In genomic region chr1:165790461-165791210, GRCm38 (mm10) we compare ENCODE assay signal across 29 mouse cellular contexts. TPM values are rescaled to one million over a fixed set of nuclear protein-coding genes. Genes with fewer than 3 reads are reported as not detected.
A peak's percentile ranks its signal among the peaks of the same experiment; 100 is the strongest.
DNase-seq lines count a peak whose midpoint lies in the region; ATAC-seq and TF ChIP-seq lines count a peak whose summit lies in the region.
"Had no signal": no experiment of that assay in that cellular context is flagged by ENCODE, and none has a peak within 500 bp of the region (broad histone marks: within the 10 kb centered on the region; RNA-seq: fewer than 3 reads in every experiment).

No protein-coding gene starts in this region.

- no peaks in the 10 kb centered on the region for H3K9me3 ChIP-seq in limb, embryonic 12.5 days
- H3K9me3 ChIP-seq: embryonic facial prominence, embryonic 13.5 days; embryonic facial prominence, embryonic 15.5 days; forebrain, embryonic 10.5 days; forebrain, embryonic 12.5 days; G1E had no signal

- H3K27ac ChIP-seq in spleen, adult 2 months (ENCODE audit: insufficient read depth, low read length) = peak overlapping the region; percentile 93
- peak overlapping the region; percentile 45; the same call in 1 of the 2 replicates for H3K27ac ChIP-seq in limb, embryonic 12.5 days
- H3K27ac ChIP-seq: embryonic facial prominence, embryonic 13.5 days; embryonic facial prominence, embryonic 15.5 days; forebrain, embryonic 10.5 days; forebrain, embryonic 12.5 days had no signal

- no peak for TF ChIP-seq CTCF in spleen, adult 2 months (IDR thresholded peaks at IDR 0.05; ENCODE audit: extremely low read depth, insufficient read depth, insufficient read length, insufficient replicate concordance)

- no peak for ATAC-seq in CD4-positive, CD25-positive, alpha-beta regulatory T cell, adult 4 months
- no peak for ATAC-seq in limb, embryonic 12.5 days (ENCODE audit: insufficient number of reproducible peaks, insufficient read depth, low FRiP score, low TSS enrichment, low read depth)
- no peak for ATAC-seq in cerebellum, adult (ENCODE audit: insufficient number of reproducible peaks, low FRiP score, low TSS enrichment)
- ATAC-seq: forebrain, embryonic 14.5 days; forebrain, embryonic 16.5 days; Patski had no signal

- H3K9ac ChIP-seq in limb, embryonic 12.5 days (replicated peaks) = no peak overlapping the region
- H3K9ac ChIP-seq: embryonic facial prominence, embryonic 13.5 days; embryonic facial prominence, embryonic 15.5 days; forebrain, embryonic 12.5 days had no signal

- no peak overlapping the region for H3K4me2 ChIP-seq in limb, embryonic 12.5 days
- H3K4me2 ChIP-seq: embryonic facial prominence, embryonic 13.5 days; embryonic facial prominence, embryonic 15.5 days; forebrain, embryonic 12.5 days had no signal

- no peaks in the 10 kb centered on the region for H3K27me3 ChIP-seq in spleen, adult 2 months (ENCODE audit: control insufficient read depth, insufficient read depth, low read length)
- peaks cover 9% of the 10 kb centered on the region for H3K27me3 ChIP-seq in limb, embryonic 12.5 days
- H3K27me3 ChIP-seq: CH12.LX had no signal

- no peaks in the 10 kb centered on the region for H3K4me1 ChIP-seq in spleen, adult 2 months (ENCODE audit: control insufficient read depth, insufficient read depth, insufficient read length)
- H3K4me1 ChIP-seq in limb, embryonic 12.5 days (replicated peaks) = peaks cover 18% of the 10 kb centered on the region

- H3K4me3 ChIP-seq in spleen, adult 2 months (ENCODE audit: extremely low read depth, insufficient read depth, insufficient read length) = peak overlapping the region; percentile 65
- H3K4me3 ChIP-seq in limb, embryonic 12.5 days (replicated peaks) = no peak overlapping the region
- H3K4me3 ChIP-seq: embryonic facial prominence, embryonic 13.5 days; embryonic facial prominence, embryonic 15.5 days; erythroblast, embryonic 14.5 days; forebrain, embryonic 10.5 days; forebrain, embryonic 12.5 days had no signal

- peak; percentile 45 for DNase-seq in CD4-positive, CD25-positive, alpha-beta regulatory T cell, adult 2 months (ENCODE audit: low read depth, low spot score)
- no peak for DNase-seq in spleen, adult 2 months (ENCODE audit: low read depth in 1 of 2, low spot score in 2 of 2)
- no peak for DNase-seq in spleen, postnatal 4 days (ENCODE audit: low spot score in 2 of 2)
- peak; percentile 63 for DNase-seq in induced T-regulatory cell, adult 2 months (ENCODE audit: low read depth)
- no peak for DNase-seq in gastrocnemius, postnatal 25 days
- DNase-seq: adrenal gland, adult 8-10 months; adrenal gland, postnatal 14 days; adrenal gland, postnatal 36 days; B cell, adult 2 months; cerebellum, adult 11 months; cerebellum, adult 18-20 months; cerebellum, adult 8-10 months; cerebellum, adult 9-11 months; cerebellum, postnatal 14 days; cerebellum, postnatal 36 days; embryo, embryonic 11 days had no signal

- WGBS in spleen, adult 2 months = 81% methylated on average over 17 of the region's 17 CpGs
- 90% methylated on average over 17 of the region's 17 CpGs for WGBS in limb, embryonic 12.5 days

- H3K36me3 ChIP-seq in spleen, adult 2 months (ENCODE audit: control insufficient read depth, insufficient read depth, low read length) = no peaks in the 10 kb centered on the region
- H3K36me3 ChIP-seq in limb, embryonic 12.5 days = no peaks in the 10 kb centered on the region
- H3K36me3 ChIP-seq: embryonic facial prominence, embryonic 13.5 days; embryonic facial prominence, embryonic 15.5 days; forebrain, embryonic 10.5 days; forebrain, embryonic 12.5 days; G1E had no signal

- no peak for TF ChIP-seq POLR2A in spleen, adult 2 months (IDR thresholded peaks at IDR 0.05; ENCODE audit: low read depth, low read length)

RNA-seq across cellular contexts. Expression of gene Cd247, which starts 2.2 kb away (rescaled TPM):
- polyA plus RNA-seq in CD4-positive, CD25-positive, alpha-beta regulatory T cell, adult 4 months (2017; shearing (Covaris generic)) = 100 to 1,000 TPM; 443 to 540 TPM
- 38.9 and 49.1 TPM in 2 replicates for polyA plus RNA-seq in spleen, adult 2 months (2012; rRNA removed)
- 1.4 and 1.6 TPM in 2 replicates for polyA plus RNA-seq in limb, embryonic 12.5 days (2016; fragmentation: Nextera tagmentation; extraction: Ambion mirVana)
- total RNA-seq in gastrocnemius, postnatal 25 days (2021) = under 1 TPM; 0.43 to 0.70 TPM

RNA-seq across cellular contexts. Expression of gene Creg1, which starts 27.1 kb away (rescaled TPM):
- polyA plus RNA-seq in CD4-positive, CD25-positive, alpha-beta regulatory T cell, adult 4 months (2017; shearing (Covaris generic)) = 10 to 100 TPM; 17.4 to 25.9 TPM
- polyA plus RNA-seq in spleen, adult 2 months (2012; rRNA removed) = 89.4 and 101 TPM in 2 replicates
- polyA plus RNA-seq in limb, embryonic 12.5 days (2016; fragmentation: Nextera tagmentation; extraction: Ambion mirVana) = 35.3 and 40.5 TPM in 2 replicates
- 10 to 100 TPM; 49.6 to 62.8 TPM for total RNA-seq in gastrocnemius, postnatal 25 days (2021)

Comparison
In these comparisons a context has a peak if more than half of its experiments do, and no peak if none do; other contexts are left out.
1. DNase-seq: peak in CD4-positive, CD25-positive, alpha-beta regulatory T cell, adult 2 months (single experiment) and induced T-regulatory cell, adult 2 months (single experiment); none in spleen, adult 2 months (0 of 2), spleen, postnatal 4 days (0 of 2) and gastrocnemius, postnatal 25 days (single experiment).
2. RNA of gene Cd247, which starts 2.2 kb away (polyA plus RNA-seq): 443 to 540 TPM in CD4-positive, CD25-positive, alpha-beta regulatory T cell, adult 4 months and 38.9 to 49.1 TPM in spleen, adult 2 months; 1.4 to 1.6 TPM in limb, embryonic 12.5 days; every median in the first group is over 10 times any median in the second.